Mouse (Mus musculus) liver, postnatal 0 days (tissue): ENCODE data around the gene Camkmt. TPM values are rescaled to one million over a fixed set of nuclear protein-coding genes. Genes with fewer than 3 reads are reported as not detected.

Source experiments
- ATAC-seq: fragments of 200-750 bp; cut with Nextera tagmentation; 2 replicates; pipeline ENCODE4 v1.8.0; 2017; ENCODE audit warnings: mild to moderate bottlenecking, moderate library complexity
- DNase-seq: peaks from one replicate; pipeline ENCODE4 v3.0.0-alpha.2; 2016
- H3K27ac ChIP-seq: fragments of 300-500 bp; sonication (generic); 2 replicates; pipeline ENCODE4 v1.5.1; 2014; ENCODE audit warnings: antibody characterized with exemption, moderate library complexity, mild to moderate bottlenecking, low read depth
- H3K27me3 ChIP-seq: fragments of 300-500 bp; sonication (generic); 2 replicates; pipeline ENCODE4 v1.6.1; 2014; ENCODE audit warnings: low read length, control low read depth, mixed read lengths; ENCODE audit not compliant: insufficient read depth
- H3K36me3 ChIP-seq: fragments of 300-500 bp; sonication (generic); replicated peaks from 2 replicates; pipeline ENCODE4 v1.6.1; 2014; ENCODE audit warnings: mild to moderate bottlenecking, control low read depth, low read length, moderate library complexity, mixed read lengths; ENCODE audit not compliant: insufficient read depth
- H3K4me1 ChIP-seq: fragments of 300-500 bp; sonication (generic); 2 replicates; pipeline ENCODE4 v1.6.1; 2014; ENCODE audit warnings: antibody characterized with exemption, mild to moderate bottlenecking, control low read depth; ENCODE audit not compliant: insufficient read depth
- H3K4me2 ChIP-seq: fragments of 300-500 bp; sonication (generic); 2 replicates; pipeline ENCODE4 v1.6.1; 2014; ENCODE audit warnings: low read depth, mild to moderate bottlenecking, low read length, moderate library complexity, mixed read lengths
- H3K4me3 ChIP-seq: fragments of 300-500 bp; sonication (generic); 2 replicates; pipeline ENCODE4 v1.5.1; 2014; ENCODE audit warnings: low read depth, low read length
- H3K9ac ChIP-seq: fragments of 300-500 bp; sonication (generic); replicated peaks from 2 replicates; pipeline ENCODE4 v1.6.1; 2014; ENCODE audit warnings: mild to moderate bottlenecking, moderate library complexity
- H3K9me3 ChIP-seq: fragments of 300-500 bp; sonication (generic); 2 replicates; pipeline ENCODE4 v1.6.1; 2016; ENCODE audit warnings: mild to moderate bottlenecking, control low read depth, low read length, mixed read lengths
- CTCF ChIP-seq: sonication (generic); IDR thresholded peaks from 2 replicates; pipeline ENCODE4 v1.5.1; 2016; ENCODE audit warnings: antibody characterized with exemption, low read depth
- EP300 ChIP-seq: IDR thresholded peaks from 2 replicates; pipeline ENCODE4 v1.6.1; 2016; ENCODE audit warnings: antibody characterized with exemption, low read depth, mild to moderate bottlenecking
- WGBS: fragments of 180-500 bp; shearing (Covaris S2); extraction: QIAGEN DNeasy Blood & Tissue Kit; methylation state at CpG from one replicate; pipeline ENCODE4 v1.1.7; 2014; ENCODE audit not compliant: insufficient replicate concordance; 5-methylcytosine and 5-hydroxymethylcytosine counted together
- polyA plus RNA-seq: library from polyadenylated mRNA; unstranded; fragments of >200 nt; fragmentation: Nextera tagmentation; extraction: Ambion mirVana; gene quantifications from 2 replicates; pipeline ENCODE4 v1.2.1, GENCODE M21; 2015

The Camkmt gene
- polyA plus RNA-seq, 1 experiment from 2014 or later, result 1.4 TPM

DNA sequence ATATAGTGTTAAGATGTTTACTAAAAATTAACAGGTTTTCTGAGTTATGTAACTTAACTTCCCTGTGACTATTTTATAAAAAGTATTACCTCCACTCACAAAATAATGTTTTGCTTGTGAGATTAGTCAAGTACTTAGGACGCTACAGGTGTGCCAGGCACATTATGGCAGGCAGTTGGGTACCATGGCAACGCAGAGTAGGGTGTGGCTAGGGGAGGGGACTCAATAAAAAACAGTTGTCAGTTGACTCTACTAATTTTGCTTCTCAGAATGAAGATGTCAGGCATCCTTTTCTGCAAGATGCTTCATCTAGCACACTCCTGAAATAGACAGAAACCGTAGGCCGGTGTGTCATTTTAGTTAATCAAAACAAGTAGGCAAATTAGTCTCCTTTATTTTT, 310.4 kb downstream of the Camkmt start:
- Histone ChIP-seq H3K27ac (no peak overlapping the region), H3K4me3 (no peak overlapping the region), H3K4me2 (no peak overlapping the region), H3K36me3 (no peaks in the 10 kb centered on the region), H3K4me1 (no peaks in the 10 kb centered on the region), H3K9ac (no peak overlapping the region), H3K27me3 (no peaks in the 10 kb centered on the region), H3K9me3 (no peaks in the 10 kb centered on the region)
- 79% methylated on average over 4 of the region's 4 CpGs for WGBS
- ATAC-seq, result no peak
- DNase-seq, result peak; percentile 8
- TF ChIP-seq EP300 (no peak), CTCF (no peak)

DNA sequence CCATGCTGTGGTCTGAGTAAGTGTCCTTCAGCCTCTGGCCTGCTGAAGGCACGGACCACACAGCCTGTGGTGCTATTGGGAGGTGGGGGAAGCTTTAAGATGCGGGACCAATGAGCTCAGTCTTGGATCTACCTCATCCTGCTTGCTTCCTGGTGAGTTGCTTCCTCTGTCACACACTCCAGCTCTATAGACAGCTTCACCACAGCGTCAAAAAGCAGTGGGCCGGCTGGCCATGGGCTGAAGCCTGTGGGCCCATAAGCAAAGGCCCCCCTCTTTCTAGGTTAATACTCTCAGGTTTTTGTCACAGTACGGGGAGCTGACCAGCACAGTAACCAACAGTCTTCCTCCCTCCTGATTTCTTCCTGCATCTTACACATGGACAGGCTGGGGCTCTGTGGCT, 314.8 kb downstream of the Camkmt start:
- 71% methylated on average over 5 of the region's 5 CpGs for WGBS
- peaks cover 3% of the 10 kb centered on the region; the same call in 1 of the 2 replicates for H3K9me3 ChIP-seq
- no peaks in the 10 kb centered on the region for H3K4me1 ChIP-seq
- DNase-seq (no peak), ATAC-seq (no peak)
- no peak overlapping the region for H3K4me3 ChIP-seq
- no peak overlapping the region for H3K27ac ChIP-seq
- H3K36me3 ChIP-seq, result no peaks in the 10 kb centered on the region
- TF ChIP-seq EP300 (no peak), CTCF (no peak)
- no peak overlapping the region for H3K9ac ChIP-seq
- no peak overlapping the region for H3K4me2 ChIP-seq
- no peaks in the 10 kb centered on the region for H3K27me3 ChIP-seq

- H3K4me1 ChIP-seq, result no peaks in the 10 kb centered on the region
Observed at GRCm38 (mm10) chr17:85406195-85406594, 315.8 kb downstream of the Camkmt start.

GRCm38 (mm10) chr17:85428831-85429230, 338.5 kb downstream of the Camkmt start:
- ATAC-seq, result no peak
- Histone ChIP-seq H3K27me3 (no peaks in the 10 kb centered on the region), H3K27ac (no peak overlapping the region), H3K4me1 (no peaks in the 10 kb centered on the region), H3K36me3 (no peaks in the 10 kb centered on the region), H3K4me2 (no peak overlapping the region), H3K4me3 (no peak overlapping the region), H3K9me3 (no peaks in the 10 kb centered on the region), H3K9ac (no peak overlapping the region)
- TF ChIP-seq CTCF, result no peak
- TF ChIP-seq EP300, result no peak
- 74% methylated on average over 7 of the region's 7 CpGs for WGBS
- no peak for DNase-seq

More at GRCm38 (mm10) chr17:85406195-85406594, 315.8 kb downstream of the Camkmt start:
- no peaks in the 10 kb centered on the region for H3K27me3 ChIP-seq
- H3K9me3 ChIP-seq, result peaks cover 7% of the 10 kb centered on the region; the same call in 1 of the 2 replicates
- no peak overlapping the region for H3K4me3 ChIP-seq
- no peak for DNase-seq
- no peak for ATAC-seq
- H3K36me3 ChIP-seq, result no peaks in the 10 kb centered on the region
- WGBS, result 83% methylated on average over 10 of the region's 10 CpGs
- H3K27ac ChIP-seq, result no peak overlapping the region
- H3K9ac ChIP-seq, result no peak overlapping the region
- TF ChIP-seq CTCF, result no peak
- no peak for TF ChIP-seq EP300
- no peak overlapping the region for H3K4me2 ChIP-seq

DNA sequence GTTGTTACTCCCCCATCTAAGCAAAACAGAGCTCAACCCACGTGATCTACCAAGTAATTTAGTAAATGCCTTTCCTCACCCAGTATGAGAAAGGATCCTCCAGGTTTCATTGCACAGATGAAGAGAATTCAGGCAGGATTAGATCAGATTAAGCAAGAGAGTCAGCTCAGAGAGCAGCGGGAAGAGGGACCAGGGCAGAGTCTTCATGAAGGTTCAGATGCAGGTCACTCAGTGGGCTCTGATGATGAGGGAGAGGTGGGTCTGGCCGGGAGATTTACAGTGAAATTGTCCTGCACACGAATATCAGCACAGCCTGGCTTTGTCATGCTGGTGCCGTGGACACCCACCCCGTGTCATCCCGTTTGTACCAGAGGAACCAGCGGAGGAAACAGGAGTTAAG, 342.6 kb downstream of the Camkmt start:
- H3K4me2 ChIP-seq, result no peak overlapping the region
- TF ChIP-seq CTCF, result no peak
- no peak for TF ChIP-seq EP300
- no peak overlapping the region for H3K27ac ChIP-seq
- no peak for ATAC-seq
- 44% methylated on average over 8 of the region's 8 CpGs for WGBS
- no peaks in the 10 kb centered on the region for H3K4me1 ChIP-seq
- H3K9ac ChIP-seq, result no peak overlapping the region
- no peak overlapping the region for H3K4me3 ChIP-seq
- H3K9me3 ChIP-seq, result no peaks in the 10 kb centered on the region
- no peak for DNase-seq
- no peaks in the 10 kb centered on the region for H3K27me3 ChIP-seq
- H3K36me3 ChIP-seq, result no peaks in the 10 kb centered on the region

GRCm38 (mm10) chr17:85443036-85443435, 352.7 kb downstream of the Camkmt start:
- H3K27me3 ChIP-seq, result no peaks in the 10 kb centered on the region
- H3K36me3 ChIP-seq, result no peaks in the 10 kb centered on the region
- no peak overlapping the region for H3K27ac ChIP-seq
- no peak for TF ChIP-seq CTCF
- TF ChIP-seq EP300, result no peak
- no peaks in the 10 kb centered on the region for H3K4me1 ChIP-seq
- DNase-seq, result no peak
- WGBS, result 81% methylated on average over 8 of the region's 8 CpGs
- H3K9me3 ChIP-seq, result no peaks in the 10 kb centered on the region
- no peak for ATAC-seq
- H3K4me3 ChIP-seq, result no peak overlapping the region
- H3K4me2 ChIP-seq, result no peak overlapping the region
- H3K9ac ChIP-seq, result no peak overlapping the region
